Mouse (Mus musculus) stomach, embryonic 16.5 days (tissue): ENCODE results near the gene Flad1. TPM values are rescaled to one million over a fixed set of nuclear protein-coding genes. Genes with fewer than 3 reads are reported as not detected.

Experiments used
- ATAC-seq: fragments of 200-750 bp; cut with Nextera tagmentation; 2 replicates; pipeline ENCODE4 v1.8.0; 2017; ENCODE audit warnings: moderate number of reproducible peaks, moderate TSS enrichment; ENCODE audit not compliant: insufficient read depth, low FRiP score
- H3K27ac ChIP-seq: fragments of 300-500 bp; sonication (generic); 2 replicates; pipeline ENCODE4 v1.5.1; 2014; ENCODE audit warnings: low read length
- H3K27me3 ChIP-seq: fragments of 300-500 bp; sonication (generic); 2 replicates; pipeline ENCODE4 v1.6.1; 2014; ENCODE audit warnings: low read length, control low read depth, mixed read lengths; ENCODE audit not compliant: control insufficient read depth, insufficient read depth
- H3K36me3 ChIP-seq: fragments of 300-500 bp; sonication (generic); 2 replicates; pipeline ENCODE4 v1.6.1; 2014; ENCODE audit warnings: low read length; ENCODE audit not compliant: control insufficient read depth, insufficient read depth
- H3K4me1 ChIP-seq: fragments of 300-500 bp; sonication (generic); 2 replicates; pipeline ENCODE4 v1.6.1; 2014; ENCODE audit warnings: low read length, control low read depth, mixed read lengths; ENCODE audit not compliant: control insufficient read depth, insufficient read depth
- H3K4me2 ChIP-seq: fragments of 300-500 bp; sonication (generic); 2 replicates; pipeline ENCODE4 v1.6.1; 2014; ENCODE audit warnings: low read depth, low read length, mixed read lengths
- H3K4me3 ChIP-seq: fragments of 300-500 bp; sonication (generic); replicated peaks from 2 replicates; pipeline ENCODE4 v1.5.1; 2014; ENCODE audit warnings: mild to moderate bottlenecking, low read length
- H3K9ac ChIP-seq: fragments of 300-500 bp; sonication (generic); 2 replicates; pipeline ENCODE4 v1.6.1; 2014; ENCODE audit warnings: low read length
- H3K9me3 ChIP-seq: fragments of 300-500 bp; sonication (generic); replicated peaks from 2 replicates; pipeline ENCODE4 v1.6.1; 2016; ENCODE audit warnings: low read length, control low read depth; ENCODE audit not compliant: control insufficient read depth
- WGBS: fragments of 180-500 bp; shearing (Covaris S2); extraction: QIAGEN DNeasy Blood & Tissue Kit; methylation state at CpG from one replicate; pipeline ENCODE4 v1.1.7; 2014; 5-methylcytosine and 5-hydroxymethylcytosine counted together
- polyA plus RNA-seq: library from polyadenylated mRNA; unstranded; fragments of >200 nt; fragmentation: Nextera tagmentation; extraction: Ambion mirVana; gene quantifications from 2 replicates; pipeline ENCODE4 v1.2.1, GENCODE M21; 2015

Flad1 gene
- polyA plus RNA-seq, 1 experiment from 2014 or later: 27.5 TPM

GRCm38 (mm10) chr3:89382033-89382882, 29.4 kb downstream of the Flad1 start:
- H3K27me3 ChIP-seq: no peaks in the 10 kb centered on the region
- H3K27ac ChIP-seq: no peak overlapping the region
- peaks cover 11% of the 10 kb centered on the region; the same call in 1 of the 2 replicates for H3K36me3 ChIP-seq
- no peak overlapping the region for H3K4me2 ChIP-seq
- no peak overlapping the region for H3K4me3 ChIP-seq
- H3K4me1 ChIP-seq: peaks cover 39% of the 10 kb centered on the region
- no peak for ATAC-seq
- no peaks in the 10 kb centered on the region for H3K9me3 ChIP-seq
- H3K9ac ChIP-seq: no peak overlapping the region
- 82% methylated on average over 9 of the region's 9 CpGs for WGBS

GRCm38 (mm10) chr3:89381233-89381632, 30.4 kb downstream of the Flad1 start:
- Histone ChIP-seq H3K4me2 (no peak overlapping the region), H3K4me1 (peaks cover 32% of the 10 kb centered on the region), H3K36me3 (peaks cover 11% of the 10 kb centered on the region; the same call in 1 of the 2 replicates), H3K9ac (no peak overlapping the region), H3K27ac (no peak overlapping the region), H3K4me3 (no peak overlapping the region), H3K9me3 (no peaks in the 10 kb centered on the region), H3K27me3 (no peaks in the 10 kb centered on the region)
- no peak for ATAC-seq
- 87% methylated on average over 11 of the region's 11 CpGs for WGBS

- Histone ChIP-seq H3K27ac (no peak overlapping the region), H3K9ac (no peak overlapping the region), H3K9me3 (no peaks in the 10 kb centered on the region), H3K27me3 (no peaks in the 10 kb centered on the region), H3K4me1 (peaks cover 32% of the 10 kb centered on the region), H3K4me3 (no peak overlapping the region), H3K36me3 (peaks cover 11% of the 10 kb centered on the region; the same call in 1 of the 2 replicates), H3K4me2 (no peak overlapping the region)
- ATAC-seq: no peak
- WGBS: 93% methylated on average over 18 of the region's 18 CpGs
Observed at GRCm38 (mm10) chr3:89380711-89381110, 31.0 kb downstream of the Flad1 start.

- Histone ChIP-seq H3K36me3 (peaks cover 11% of the 10 kb centered on the region; the same call in 1 of the 2 replicates), H3K27ac (no peak overlapping the region), H3K4me3 (no peak overlapping the region), H3K4me1 (peaks cover 31% of the 10 kb centered on the region), H3K27me3 (no peaks in the 10 kb centered on the region), H3K4me2 (no peak overlapping the region), H3K9me3 (no peaks in the 10 kb centered on the region), H3K9ac (no peak overlapping the region)
- WGBS: 95% methylated on average over 14 of the region's 14 CpGs
- no peak for ATAC-seq
Observed at GRCm38 (mm10) chr3:89380291-89380690, 31.4 kb downstream of the Flad1 start.

GRCm38 (mm10) chr3:89379388-89380131, 32.1 kb downstream of the Flad1 start:
- no peak overlapping the region for H3K4me2 ChIP-seq
- peaks cover 24% of the 10 kb centered on the region for H3K4me1 ChIP-seq
- peak overlapping the region; percentile 86 for H3K27ac ChIP-seq
- H3K9me3 ChIP-seq: no peaks in the 10 kb centered on the region
- 86% methylated on average over 31 of the region's 31 CpGs for WGBS
- no peak overlapping the region for H3K9ac ChIP-seq
- H3K36me3 ChIP-seq: peaks cover 11% of the 10 kb centered on the region; the same call in 1 of the 2 replicates
- no peak overlapping the region for H3K4me3 ChIP-seq
- no peak for ATAC-seq
- H3K27me3 ChIP-seq: no peaks in the 10 kb centered on the region

- peak overlapping the region; percentile 56 for H3K4me3 ChIP-seq
- H3K27ac ChIP-seq: peak overlapping the region; percentile 86
- peaks cover 11% of the 10 kb centered on the region; the same call in 1 of the 2 replicates for H3K36me3 ChIP-seq
- H3K4me1 ChIP-seq: peaks cover 17% of the 10 kb centered on the region
- 1% methylated on average over 27 of the region's 29 CpGs for WGBS
- H3K27me3 ChIP-seq: no peaks in the 10 kb centered on the region
- H3K9me3 ChIP-seq: no peaks in the 10 kb centered on the region
- ATAC-seq: peak; percentile 93
- H3K4me2 ChIP-seq: peak overlapping the region; percentile 70
- H3K9ac ChIP-seq: peak overlapping the region; percentile 80
Observed at GRCm38 (mm10) chr3:89378394-89379067, 33.1 kb downstream of the Flad1 start.

- Histone ChIP-seq H3K4me3 (peak overlapping the region; percentile 56; the same call in 1 of the 2 replicates), H3K4me2 (peak overlapping the region; percentile 70), H3K9me3 (no peaks in the 10 kb centered on the region), H3K4me1 (peaks cover 17% of the 10 kb centered on the region), H3K9ac (peak overlapping the region; percentile 80), H3K36me3 (peaks cover 11% of the 10 kb centered on the region; the same call in 1 of the 2 replicates), H3K27me3 (no peaks in the 10 kb centered on the region), H3K27ac (peak overlapping the region; percentile 86; the same call in 1 of the 2 replicates)
- no peak; the same call in 1 of the 2 replicates for ATAC-seq
- WGBS: 69% methylated on average over 4 of the region's 4 CpGs
Observed at GRCm38 (mm10) chr3:89377831-89378230, 33.8 kb downstream of the Flad1 start.

GRCm38 (mm10) chr3:89373581-89374231, 38.0 kb downstream of the Flad1 start:
- Histone ChIP-seq H3K4me1 (peaks cover 11% of the 10 kb centered on the region), H3K36me3 (no peaks in the 10 kb centered on the region), H3K9me3 (no peaks in the 10 kb centered on the region), H3K27me3 (no peaks in the 10 kb centered on the region), H3K27ac (peak overlapping the region; percentile 23; the same call in 1 of the 2 replicates), H3K4me2 (no peak overlapping the region), H3K4me3 (no peak overlapping the region), H3K9ac (no peak overlapping the region)
- ATAC-seq: no peak
- WGBS: 43% methylated on average over 5 of the region's 5 CpGs
